Mouse (Mus musculus) urinary bladder, postnatal 4 days (tissue): ENCODE measurements around the gene Serinc3.
"Not testable (repeated sequence)": the region's sequence is repeated elsewhere in the genome, so short reads cannot be mapped to it uniquely, and the experiment has no call there.

ENCODE experiments used
- DNase-seq, 2 experiments: peaks; one replicate each; pipeline ENCODE4 v3.0.0; 2021 to 2022; ENCODE audit warnings: low spot score in 2 of 2

The Serinc3 gene

DNA sequence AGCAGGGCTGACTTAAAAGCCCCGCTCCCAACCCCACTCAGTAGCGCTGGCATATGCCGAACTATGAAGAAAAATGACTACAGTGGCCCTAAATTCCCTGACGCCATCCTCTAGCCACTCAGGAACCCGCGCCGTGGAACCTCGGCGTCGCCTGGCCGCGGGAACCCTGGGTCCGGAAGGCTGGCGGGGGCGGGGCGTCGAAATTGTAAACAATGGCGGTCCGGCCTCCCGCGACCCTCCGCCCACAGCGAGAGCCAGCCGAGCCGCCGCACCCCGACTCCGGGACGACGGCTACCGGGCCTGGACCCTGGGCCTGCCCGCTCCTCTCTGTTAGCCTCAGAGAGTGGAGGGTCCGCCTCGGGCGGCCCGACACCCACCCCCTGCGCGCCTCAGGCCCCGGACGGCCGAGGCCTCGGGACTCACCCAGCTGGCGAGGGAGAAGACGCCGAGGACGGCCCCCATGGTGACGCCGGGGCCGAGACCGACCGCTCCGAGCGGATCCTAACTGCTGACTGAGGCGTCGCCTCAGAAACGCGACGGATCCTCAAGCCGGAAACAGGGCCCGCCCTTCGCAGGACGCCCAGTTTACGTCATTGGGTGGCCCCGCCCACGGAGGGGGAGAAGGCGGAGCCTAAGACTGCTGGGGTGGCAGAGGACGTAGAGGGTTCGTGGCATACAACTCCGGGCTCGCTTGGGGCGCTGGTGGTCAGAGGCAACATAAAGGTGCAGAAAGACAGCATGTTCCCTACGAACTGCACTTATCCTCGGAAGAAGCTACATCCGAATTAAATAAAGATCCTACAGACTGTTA is at the start of gene Serinc3:
Serinc3 (minus strand) TSS at position 557 of the 811 bp plus-strand sequence.
- peak; percentile 99 for DNase-seq

GRCm38 (mm10) chr2:163693716-163694314 is 48.9 kb upstream of the Serinc3 start:
- DNase-seq = no peak

- no peak for DNase-seq
Measured at GRCm38 (mm10) chr2:163692873-163693612, 48.1 kb upstream of the Serinc3 start.

- no peak for DNase-seq
Measured at GRCm38 (mm10) chr2:163691846-163692605, 47.1 kb upstream of the Serinc3 start.

DNA sequence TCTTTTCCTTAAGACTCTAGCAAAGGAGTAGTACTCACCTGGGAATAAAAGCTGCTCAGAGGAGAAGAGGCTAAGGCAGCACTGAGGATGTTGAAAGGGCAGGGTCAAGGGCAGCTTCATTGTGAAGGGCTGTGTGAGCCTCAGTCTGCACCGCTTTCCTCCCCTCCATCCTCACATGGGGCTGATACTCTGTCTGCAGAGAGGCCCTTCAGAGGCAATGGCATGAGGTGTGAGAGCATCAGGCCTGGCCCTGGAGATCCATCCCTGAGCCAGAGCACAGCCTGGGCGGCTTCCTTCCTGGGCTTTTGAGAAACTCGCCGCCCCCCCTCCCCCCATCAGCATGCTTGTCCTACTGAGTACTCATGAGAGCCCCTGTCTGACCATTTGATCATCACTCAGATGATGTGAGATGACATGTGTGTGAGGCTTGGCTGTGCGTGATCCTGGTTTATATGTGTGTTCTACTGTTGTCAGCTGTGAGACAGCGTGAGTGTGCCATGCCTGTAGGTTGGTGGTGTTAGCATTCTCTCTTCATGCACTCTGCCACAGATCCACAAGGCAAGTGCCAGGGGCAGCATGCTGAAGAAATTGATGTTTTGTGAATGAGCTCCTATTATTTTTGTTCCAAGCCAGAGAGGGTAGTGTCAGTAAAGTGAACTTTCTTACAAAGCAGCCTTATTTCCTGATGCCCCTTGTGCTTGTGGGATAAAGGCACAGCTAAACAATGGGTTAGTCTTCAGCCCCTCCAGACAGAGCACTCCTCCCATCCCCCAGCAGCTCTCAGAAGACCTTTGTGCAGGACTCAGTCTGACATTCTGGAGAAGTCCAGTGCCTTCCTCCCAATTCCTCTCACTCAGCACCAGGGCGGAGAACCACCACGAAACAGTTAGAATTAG is 45.7 kb upstream of the Serinc3 start:
- no peak for DNase-seq

GRCm38 (mm10) chr2:163689771-163690170 is 44.8 kb upstream of the Serinc3 start:
- no peak for DNase-seq

DNA sequence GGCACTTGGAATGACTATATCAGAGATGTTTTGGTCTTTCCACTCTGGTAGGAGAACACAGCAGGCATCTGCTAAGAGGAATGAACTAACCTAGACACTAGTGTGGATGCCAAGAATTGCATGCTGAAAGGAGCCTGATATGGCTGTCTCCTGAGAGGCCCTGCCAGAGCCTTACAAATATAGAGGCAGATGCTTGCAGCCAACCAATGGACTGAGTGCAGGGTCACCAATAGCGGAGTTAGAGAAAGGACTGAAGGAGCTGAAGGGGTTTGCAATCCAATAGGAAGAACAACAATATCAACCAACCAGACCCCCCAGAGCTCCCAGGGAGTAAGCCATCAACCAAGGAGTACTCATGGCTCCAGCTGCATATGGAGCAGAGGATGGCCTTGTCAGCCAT is 43.4 kb upstream of the Serinc3 start:
- DNase-seq = not testable (repeated sequence)

- DNase-seq = no peak
Measured at GRCm38 (mm10) chr2:163686886-163687285, 42.0 kb upstream of the Serinc3 start.

GRCm38 (mm10) chr2:163686233-163686632 is 41.3 kb upstream of the Serinc3 start:
- DNase-seq = no peak

DNA sequence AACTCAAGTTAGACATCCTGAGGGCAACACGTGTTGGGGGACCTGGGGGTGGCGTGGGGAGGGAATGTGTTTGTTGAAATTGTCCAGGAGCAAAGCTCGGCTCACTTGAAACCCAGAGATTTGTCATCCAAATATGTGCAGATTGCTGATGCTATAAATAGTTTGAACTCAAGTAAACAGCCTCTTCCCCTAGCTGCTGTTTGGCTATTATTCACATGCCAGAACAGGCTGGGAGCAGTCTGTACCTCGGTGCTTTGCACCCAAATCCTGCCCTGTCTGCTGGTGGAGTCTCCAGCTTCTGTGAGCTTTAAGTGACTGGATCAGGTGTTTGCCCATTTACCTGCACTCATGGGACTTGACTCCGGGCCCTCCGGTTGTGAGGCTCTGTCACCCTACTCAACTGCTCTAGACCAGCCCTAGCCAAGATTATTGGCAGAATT is 40.9 kb upstream of the Serinc3 start:
- no peak for DNase-seq

- no peak for DNase-seq
Measured at GRCm38 (mm10) chr2:163685287-163685686, 40.4 kb upstream of the Serinc3 start.

- DNase-seq = no peak
Measured at GRCm38 (mm10) chr2:163682344-163682743, 37.4 kb upstream of the Serinc3 start.

GRCm38 (mm10) chr2:163676745-163677144 is 31.8 kb upstream of the Serinc3 start:
- DNase-seq = no peak

DNA sequence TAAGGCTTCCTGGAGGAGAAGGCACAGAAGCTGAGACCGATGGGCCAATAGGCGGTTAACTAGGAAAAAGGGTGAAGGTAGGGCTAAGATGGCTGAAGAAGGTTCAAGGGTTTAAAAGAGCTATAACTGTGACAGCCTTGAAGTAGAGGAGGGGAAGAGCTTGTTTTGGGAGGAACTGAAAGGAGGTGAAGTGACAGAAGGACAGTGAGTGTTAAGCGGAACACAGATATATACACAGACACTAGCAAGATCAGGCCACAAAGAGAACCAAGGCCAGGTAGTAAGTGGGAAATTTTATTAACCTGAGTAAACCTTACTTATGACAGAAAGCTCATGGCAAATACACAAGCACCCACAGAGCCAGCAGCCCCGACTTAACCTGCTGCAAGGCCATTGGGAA is 31.4 kb upstream of the Serinc3 start:
- no peak for DNase-seq

DNA sequence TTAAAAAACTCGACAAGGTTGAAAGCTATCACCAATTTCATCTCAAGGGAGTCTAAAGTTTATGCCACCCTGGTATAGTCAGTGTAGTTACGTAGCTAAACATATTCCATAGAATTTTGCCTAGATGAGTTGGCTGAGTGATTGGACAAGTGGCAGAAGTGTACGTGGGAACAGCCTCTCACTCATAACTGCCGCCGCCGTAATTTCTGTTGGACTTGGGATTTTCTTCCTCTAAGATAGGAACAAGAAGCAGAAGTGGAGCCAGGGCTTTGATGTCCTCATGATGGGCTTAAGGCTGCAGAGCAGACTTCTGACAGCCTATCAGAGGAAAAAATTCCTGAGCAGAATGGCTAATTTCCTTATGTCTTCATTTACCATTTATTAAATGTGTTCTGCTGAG is 30.7 kb upstream of the Serinc3 start:
- DNase-seq = no peak

DNA sequence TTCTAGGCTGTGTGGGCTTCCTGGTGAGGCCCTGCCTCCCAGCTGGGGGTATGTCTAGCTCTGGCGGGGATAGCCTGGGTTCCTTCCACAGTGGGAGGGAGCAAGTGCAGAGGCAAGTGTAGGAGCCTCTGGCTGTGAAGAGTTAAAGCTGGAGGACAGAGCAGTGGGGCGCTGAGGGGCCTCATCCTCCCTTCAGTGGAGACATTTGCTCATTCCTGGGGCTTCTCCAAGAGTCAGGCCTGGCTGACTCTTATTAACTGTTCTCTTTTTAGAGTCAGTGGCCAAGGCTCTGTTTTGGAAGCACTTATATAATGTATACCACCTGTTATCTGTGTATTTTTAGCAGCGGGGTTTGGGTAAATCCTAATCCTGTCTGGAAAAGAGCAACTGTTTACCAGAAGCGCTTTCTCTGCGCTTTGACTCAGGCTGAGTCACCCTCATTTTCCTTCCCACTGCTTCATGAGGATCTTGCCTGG is 30.3 kb upstream of the Serinc3 start:
- DNase-seq = peak in 1 of 2 experiments; percentile 42

- DNase-seq = no peak
Measured at GRCm38 (mm10) chr2:163674397-163674796, 29.5 kb upstream of the Serinc3 start.

- DNase-seq = no peak
Measured at GRCm38 (mm10) chr2:163670872-163671594, 26.1 kb upstream of the Serinc3 start.

GRCm38 (mm10) chr2:163667045-163667444 is 22.1 kb upstream of the Serinc3 start:
- no peak for DNase-seq

DNA sequence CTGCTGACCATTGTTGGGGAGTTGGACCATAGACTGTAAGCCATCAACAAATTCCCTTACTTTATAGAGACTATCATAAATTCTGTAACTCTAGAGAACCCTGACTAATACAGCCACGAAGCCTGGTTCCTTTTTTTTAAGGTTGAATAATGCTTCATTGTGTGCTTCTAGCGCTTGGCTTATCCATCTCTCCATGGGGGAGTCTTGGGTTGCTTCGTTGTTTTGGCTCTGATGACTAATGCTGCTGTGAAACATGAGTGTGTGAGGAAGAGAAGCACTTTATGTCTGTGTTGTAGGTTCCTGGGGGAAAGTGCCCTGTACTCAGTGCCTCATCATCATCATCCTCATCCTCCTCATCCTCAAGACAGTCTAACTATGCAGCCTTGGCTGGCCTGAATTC is 19.0 kb upstream of the Serinc3 start:
- no peak for DNase-seq
